Mouse (Mus musculus) kidney, adult 18-20 months (tissue): ENCODE measurements at regions not wholly inside any gene's neighbourhood (a gene's known extent, or its start where the extent isn't known, plus 50 kb on each side); places are given as distances from the start of the nearest gene placed in this dataset.

Experiments used
- DNase-seq: peaks from one replicate; pipeline ENCODE4 v3.0.0; 2021

GRCm38 (mm10) chr11:71675714-71676313, 73.9 kb upstream of the Wscd1 start:
- DNase-seq: no peak

- no peak for DNase-seq
These were observed 52.7 kb upstream of the Wscd1 start for GRCm38 (mm10) chr11:71697017-71697416.

GRCm38 (mm10) chr11:71698836-71699235, 50.9 kb upstream of the Wscd1 start:
- DNase-seq: no peak
